Mouse (Mus musculus) thymus, postnatal 10 days (tissue): Measurements from ENCODE around the gene Sec16a.
"Not testable (repeated sequence)": the region's sequence is repeated elsewhere in the genome, so short reads cannot be mapped to it uniquely, and the experiment has no call there.

ENCODE experiments used
- DNase-seq, 2 experiments: peaks; one replicate each; pipeline ENCODE4 v3.0.0; 2021; ENCODE audit warnings: low spot score in 2 of 2

Sec16a gene

DNA sequence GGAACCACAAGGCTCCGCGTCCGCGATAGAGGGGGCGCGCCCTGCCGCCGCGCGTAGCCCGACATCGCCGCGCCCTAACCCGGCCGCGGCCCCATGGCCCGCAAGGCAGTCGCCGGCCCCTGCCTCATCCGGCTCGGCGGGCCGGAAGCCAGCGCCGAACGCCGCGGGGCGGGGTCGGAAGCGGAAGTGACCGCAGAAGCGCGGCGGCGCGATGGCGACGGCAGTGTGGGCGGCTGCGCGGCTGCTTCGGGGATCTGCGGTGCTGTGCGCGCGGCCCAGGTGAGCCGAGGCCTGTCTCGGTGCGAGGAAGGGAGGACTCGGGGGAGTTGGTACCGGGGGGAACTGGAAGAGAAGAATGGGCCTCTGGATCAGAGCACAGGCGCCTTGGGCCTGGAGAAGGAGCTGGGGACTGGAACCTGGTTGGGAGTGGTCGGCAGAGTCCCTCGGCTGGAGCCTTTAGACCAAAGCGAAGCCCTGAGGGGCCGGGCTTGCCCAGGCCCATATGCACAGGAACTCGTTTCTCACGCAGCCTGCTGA, 55.8 kb downstream of the Sec16a start, which contains the start of the genes Entr1 and Pmpca:
TSS of gene Entr1 (minus strand) at position 163 of the 537 bp plus-strand sequence.
TSS of gene Pmpca (plus strand) at position 186 of the 537 bp plus-strand sequence.
- peak; percentile 74 to 87 for DNase-seq

DNA sequence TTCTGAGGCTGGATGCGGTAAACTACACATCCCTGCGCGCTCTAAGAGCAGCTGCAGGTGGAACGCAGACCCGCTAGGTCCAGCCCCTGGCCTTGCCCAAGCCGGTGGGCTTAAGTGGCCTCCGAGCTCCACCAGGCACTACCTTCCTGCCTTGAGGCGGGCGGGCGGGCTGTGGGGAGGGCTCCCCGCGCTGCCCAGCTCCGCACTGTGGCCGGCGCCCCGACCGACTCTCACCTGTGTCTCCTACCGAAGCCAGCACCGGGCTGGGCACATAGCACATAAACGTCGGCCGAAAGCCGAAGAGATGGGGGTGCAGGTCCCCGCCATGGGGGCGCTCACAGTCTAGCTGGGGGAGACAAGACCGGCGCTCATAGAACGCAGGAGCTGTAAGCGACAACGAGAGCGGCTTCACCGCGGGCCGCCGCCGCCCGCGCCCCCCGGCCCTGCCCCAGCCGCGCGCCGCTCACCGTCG, 56.3 kb downstream of the Sec16a start:
- DNase-seq, result peak; percentile 34 to 48

DNA sequence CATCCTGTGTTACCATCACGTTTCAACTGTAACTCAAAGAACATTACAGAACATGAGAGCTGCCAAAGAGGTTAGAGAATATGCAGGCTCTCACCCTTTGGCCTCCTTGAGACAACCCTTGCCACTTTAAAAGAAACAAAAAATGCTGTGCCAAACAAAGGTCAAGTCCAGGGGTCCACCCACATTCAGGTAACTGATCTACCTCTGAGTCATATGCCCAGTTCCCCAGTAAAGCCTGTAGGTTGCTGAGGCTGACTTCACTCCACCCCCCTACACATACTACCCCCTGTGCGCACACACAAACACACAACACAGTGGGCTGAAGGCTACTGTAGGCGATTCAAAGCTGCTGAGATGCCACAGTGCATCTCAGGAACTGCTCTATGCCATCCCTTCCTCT, 57.3 kb downstream of the Sec16a start:
- no peak for DNase-seq

DNA sequence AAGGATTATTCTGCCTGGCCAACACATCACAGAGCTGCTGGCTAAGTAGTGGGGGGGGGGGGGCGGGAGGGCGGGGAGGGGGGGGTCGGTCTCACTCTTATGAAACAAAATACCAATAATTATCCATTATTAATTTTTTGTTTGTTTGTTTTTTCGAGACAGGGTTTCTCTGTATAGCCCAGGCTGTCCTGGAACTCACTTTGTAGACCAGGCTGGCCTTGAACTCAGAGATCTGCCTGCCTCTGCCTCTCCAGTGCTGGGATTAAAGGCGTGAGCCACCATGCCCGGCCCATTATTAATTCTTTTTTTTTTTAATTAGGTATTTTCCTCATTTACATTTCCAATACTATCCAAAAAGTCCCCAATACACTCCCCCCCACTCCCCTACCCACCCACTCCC, 64.1 kb downstream of the Sec16a start:
- not testable (repeated sequence) for DNase-seq

DNA sequence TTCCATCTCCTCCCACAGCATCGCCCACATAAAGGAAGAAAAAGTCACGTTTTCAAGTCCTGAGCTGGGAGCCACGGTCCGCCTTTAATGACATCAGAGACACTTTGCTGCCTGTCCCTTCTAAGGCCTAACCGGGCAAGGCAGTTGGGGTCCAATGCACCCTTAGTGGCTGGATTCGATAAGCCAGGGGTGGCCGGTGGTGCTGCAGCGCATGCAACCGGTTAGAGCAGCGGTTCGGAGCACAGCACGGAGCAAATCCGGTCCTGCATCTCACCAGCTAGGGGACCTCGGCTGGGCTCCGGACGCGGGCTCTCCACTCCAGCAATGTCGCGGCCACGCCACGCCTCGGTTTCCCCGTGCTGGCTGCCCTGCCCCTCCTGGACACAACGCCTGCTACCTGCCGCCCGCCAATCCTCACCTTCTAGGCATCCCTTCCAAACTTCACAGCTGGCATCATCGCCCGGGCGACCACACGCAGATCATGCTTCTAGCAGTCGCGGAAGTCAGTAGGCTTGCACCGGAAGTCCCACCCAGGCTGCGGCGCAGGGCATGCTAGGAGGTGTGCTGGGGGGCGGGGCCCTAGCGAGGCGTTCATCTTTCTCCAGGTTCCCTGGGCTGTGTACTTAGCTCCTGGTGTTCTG, 64.8 kb downstream of the Sec16a start, which contains the start of gene Snapc4:
TSS of gene Snapc4 (minus strand) at position 523 of the 641 bp plus-strand sequence.
- peak; percentile 76 to 82 for DNase-seq

DNA sequence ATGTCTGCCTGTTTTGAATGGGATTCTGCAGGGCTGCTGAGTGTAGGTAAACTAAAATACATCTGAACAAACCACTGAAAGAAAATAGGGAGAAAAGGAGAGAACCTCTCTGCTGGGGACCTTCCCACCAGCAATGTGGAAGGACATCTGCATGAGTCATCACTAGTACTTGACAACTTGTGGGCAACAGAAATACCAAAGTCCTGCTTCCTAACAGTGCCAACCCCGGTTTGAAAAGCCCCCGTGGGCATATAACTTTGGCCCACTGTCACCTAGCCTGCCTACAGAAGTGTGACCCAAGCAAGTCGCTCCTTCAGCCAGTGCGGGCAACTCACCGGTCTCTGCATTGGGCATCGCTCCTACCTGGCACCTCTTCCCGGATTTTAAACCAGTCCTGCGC, 72.6 kb downstream of the Sec16a start:
- DNase-seq, result no peak

DNA sequence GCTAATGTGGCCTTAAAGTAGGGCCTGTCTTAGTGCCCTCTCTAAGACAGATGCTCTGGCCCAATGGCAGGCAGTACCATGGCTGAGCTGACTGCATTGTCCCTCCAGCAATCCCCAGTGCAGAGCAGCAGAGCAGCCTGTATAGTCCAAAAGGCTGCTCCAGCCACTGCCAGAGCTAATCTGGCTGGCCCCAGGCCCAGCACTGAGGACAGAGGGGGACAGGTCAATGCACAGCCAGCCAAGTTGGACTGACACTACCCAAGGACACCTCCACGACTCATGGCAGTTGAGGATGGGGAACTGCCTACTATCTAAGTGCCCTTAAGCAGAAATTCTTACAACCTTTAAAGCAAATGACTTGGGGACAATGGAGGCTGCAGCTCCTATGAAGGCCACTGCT, 76.4 kb downstream of the Sec16a start:
- no peak for DNase-seq

DNA sequence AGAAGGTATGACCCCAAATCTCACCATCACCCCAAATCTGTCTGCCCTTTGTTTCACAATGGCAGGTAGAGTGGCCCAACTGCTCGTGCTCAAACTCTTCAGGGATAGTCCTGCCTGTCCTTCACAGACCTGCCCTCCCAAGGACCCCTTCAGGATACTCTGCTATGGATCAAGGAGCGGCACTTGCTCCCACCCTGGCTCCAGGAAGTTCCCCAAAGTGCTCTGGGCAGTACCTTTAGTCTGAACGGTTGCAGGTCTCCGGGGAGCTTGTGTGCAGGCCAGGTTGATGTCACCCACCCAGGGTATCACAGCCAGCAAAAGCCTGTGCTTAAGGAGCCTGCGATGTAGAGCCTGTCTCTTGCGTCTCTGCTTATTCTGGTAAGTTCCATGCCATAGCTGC, 77.1 kb downstream of the Sec16a start:
- DNase-seq, result no peak

DNA sequence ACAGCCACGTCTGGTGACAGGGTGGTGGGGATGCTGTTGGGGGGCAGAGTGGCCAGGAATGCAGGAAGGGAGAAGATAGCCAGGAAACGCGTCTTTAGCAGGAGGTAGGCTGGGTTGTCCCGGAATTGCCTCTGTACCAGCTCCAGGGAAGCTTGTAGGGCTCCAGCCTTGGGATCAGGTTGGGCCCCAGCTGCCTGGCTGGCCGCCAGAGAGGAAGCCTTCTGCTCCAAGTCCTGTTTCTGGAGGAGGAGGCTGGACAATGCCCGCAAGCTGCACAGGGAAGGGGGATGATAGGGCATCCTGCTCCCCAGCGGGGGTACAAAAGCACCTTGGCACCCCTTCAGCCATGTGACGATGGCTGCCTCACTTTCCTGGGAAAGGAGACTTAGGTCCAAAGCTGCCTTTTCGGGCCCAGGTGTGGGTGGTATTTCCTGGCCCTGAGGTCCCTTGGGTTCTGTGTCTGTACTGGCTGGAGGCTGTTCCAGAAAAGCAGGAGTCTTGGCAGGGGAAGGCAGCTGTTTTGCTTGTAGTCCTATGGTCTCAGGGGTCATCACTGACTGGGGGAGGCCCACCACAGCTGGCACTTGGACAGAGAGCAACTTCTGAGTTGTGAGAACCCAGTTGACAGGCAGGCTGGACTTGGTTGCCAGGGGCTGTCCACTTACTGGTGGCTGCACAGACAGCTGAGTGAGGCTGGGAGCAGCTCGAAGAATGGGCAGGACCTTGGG, 80.1 kb downstream of the Sec16a start:
- no peak for DNase-seq

DNA sequence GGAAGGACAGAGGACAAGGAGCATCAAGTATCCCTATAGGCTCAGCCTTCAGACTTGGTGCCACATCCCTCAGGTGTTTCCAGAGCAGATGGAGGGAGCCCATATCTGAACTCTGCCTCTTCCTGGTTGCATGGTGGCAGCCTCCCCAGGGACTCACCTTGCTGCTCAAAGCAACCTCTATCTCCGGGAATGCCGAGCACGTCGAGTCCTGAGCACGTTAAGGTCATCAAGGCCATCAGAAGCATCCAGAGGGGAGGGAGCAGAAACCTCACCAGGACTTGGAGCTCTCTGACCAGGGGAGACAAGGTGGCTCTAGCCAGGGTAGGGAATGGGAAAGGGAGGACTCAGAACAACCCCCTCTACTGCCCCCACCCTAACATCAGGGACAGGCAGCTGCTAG, 81.5 kb downstream of the Sec16a start:
- DNase-seq, result no peak

DNA sequence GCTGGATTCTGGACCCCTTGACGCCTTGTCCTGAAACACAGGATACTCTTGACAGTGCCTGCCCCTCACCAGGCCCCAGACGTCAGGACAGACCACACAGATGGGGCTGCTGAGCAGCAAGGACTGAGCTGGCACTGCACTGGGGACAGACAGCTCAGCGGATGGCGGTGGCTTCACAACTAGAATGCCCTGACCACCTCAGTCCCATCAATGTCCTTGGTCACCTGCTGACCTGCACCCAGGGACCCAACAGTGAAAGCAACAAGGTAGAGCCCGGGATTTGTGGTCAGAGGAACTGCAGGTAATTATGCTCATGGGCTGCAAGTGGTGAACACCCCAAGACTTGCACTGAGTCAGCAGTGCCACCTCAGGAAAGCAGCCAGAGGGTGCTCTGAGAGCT, 82.0 kb downstream of the Sec16a start:
- no peak for DNase-seq

DNA sequence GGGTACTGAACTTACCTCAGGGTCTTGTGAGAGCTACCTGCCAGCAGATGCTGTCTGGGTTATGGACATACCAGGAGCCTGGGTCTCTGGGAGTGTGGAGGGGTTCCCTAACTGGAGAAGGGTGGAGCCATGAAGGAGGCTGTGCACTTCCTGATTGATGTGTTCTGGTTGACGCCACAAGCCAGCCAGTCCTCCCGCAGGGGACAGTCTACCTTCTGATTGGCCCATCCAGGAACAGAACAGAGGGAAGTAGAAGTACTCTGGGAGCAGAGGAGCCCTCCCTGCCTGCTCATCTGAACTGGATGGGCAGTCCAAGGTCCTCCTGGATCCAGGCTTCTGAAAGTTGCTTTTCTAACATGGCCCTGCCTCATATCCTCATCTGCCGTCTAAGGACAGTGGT, 84.2 kb downstream of the Sec16a start, which contains the start of gene Card9:
TSS of gene Card9 (minus strand) at position 147 of the 400 bp plus-strand sequence.
- DNase-seq, result no peak

DNA sequence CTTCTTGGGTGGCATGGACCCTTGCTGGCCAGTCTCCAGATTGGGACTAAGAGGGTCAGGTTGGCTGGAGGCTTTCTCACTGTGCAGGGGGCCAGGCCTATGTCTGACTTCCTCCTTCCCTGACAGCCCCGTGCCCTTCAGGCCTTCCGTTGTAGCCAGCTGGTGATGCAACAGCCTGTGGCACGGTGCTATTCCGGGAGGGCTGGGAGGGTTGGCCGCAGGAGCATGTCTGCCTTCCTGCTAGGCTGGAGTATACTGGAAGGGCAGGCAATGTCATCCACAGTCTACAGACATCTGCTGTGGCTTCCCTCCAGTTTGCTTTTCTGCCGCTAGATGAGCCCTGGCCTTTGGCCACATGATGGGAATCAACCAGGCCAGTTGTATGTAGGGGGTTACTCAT, 85.0 kb downstream of the Sec16a start:
- DNase-seq, result no peak
